Comparison of ENCODE assay signal across 15 mouse cellular contexts in the genomic region with DNA sequence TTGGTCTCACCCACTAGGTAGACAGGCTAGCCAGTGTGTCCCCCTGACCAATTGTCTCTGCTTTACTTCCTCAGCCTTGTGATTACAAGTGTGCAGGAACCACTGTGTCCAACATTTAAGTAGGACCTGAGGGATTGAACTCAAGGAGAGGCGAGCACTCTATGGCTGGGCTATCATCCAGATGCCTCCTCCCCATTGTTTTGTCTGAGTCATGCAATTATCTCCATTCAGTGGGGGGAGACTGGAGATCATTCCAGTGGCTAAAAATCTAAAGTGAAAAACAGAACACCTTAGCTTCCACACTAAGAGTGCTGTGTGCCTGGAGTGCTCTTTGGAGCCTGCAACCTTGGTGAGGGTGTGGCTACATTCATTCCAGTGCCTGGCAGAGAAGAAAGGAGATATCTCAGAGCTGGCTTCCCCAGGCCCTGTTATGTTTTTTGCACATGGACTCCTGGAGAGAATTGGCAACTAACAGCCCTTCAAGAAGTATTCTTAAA.
DNase-seq lines count a peak whose midpoint lies in the region; ATAC-seq and TF ChIP-seq lines count a peak whose summit lies in the region.
"Had no signal": no experiment of that assay in that cellular context is flagged by ENCODE, and none has a peak within 500 bp of the region (broad histone marks: within the 10 kb centered on the region; RNA-seq: fewer than 3 reads in every experiment).

No protein-coding gene starts in this region.

- no peak for DNase-seq in forebrain, embryonic 11.5 days (ENCODE audit: low spot score)
- DNase-seq in ES-CJ7 (ENCODE audit: low read depth, low spot score) (peak; percentile 4), R1 (ENCODE audit: low read depth, low spot score) (peak; percentile 13)
- no peak for DNase-seq in hindbrain, postnatal 0 days (ENCODE audit: low spot score)
- DNase-seq in embryo, embryonic 10 days (ENCODE audit: low spot score): no peak
- DNase-seq: adrenal gland, adult 8-10 months; gastrocnemius, postnatal 10 days; heart, postnatal 4 days; kidney, adult 18-20 months; lung, postnatal 36 days had no signal

- no peak; the same call in 1 of the 2 replicates for ATAC-seq in forebrain, embryonic 13.5 days
- ATAC-seq in forebrain, embryonic 11.5 days (replicated peaks; ENCODE audit: low FRiP score): no peak; the same call in 1 of the 2 replicates
- no peak; the same call in 1 of the 2 replicates for ATAC-seq in hindbrain, postnatal 0 days
- ATAC-seq in CD4-positive, CD25-positive, alpha-beta regulatory T cell, adult 4 months: no peak

- no peak for TF ChIP-seq CTCF in hindbrain, postnatal 0 days (IDR thresholded peaks at IDR 0.05; ENCODE audit: low read depth)

- H3K4me1 ChIP-seq in forebrain, embryonic 13.5 days: peaks cover 17% of the 10 kb centered on the region
- H3K4me1 ChIP-seq in forebrain, embryonic 11.5 days (replicated peaks; ENCODE audit: control insufficient read depth, insufficient read depth, low read length): 0 out of 2 replicates have a peak, but pooled peaks cover 2% of the 10 kb centered on the region
- H3K4me1 ChIP-seq in hindbrain, postnatal 0 days (ENCODE audit: insufficient read depth, low read length): peaks cover 3% of the 10 kb centered on the region
- H3K4me1 ChIP-seq: heart, embryonic 12.5 days; limb, embryonic 12.5 days; liver, embryonic 15.5 days had no signal

- H3K27me3 ChIP-seq in forebrain, embryonic 13.5 days: peaks cover 13% of the 10 kb centered on the region; the same call in 1 of the 2 replicates
- H3K27me3 ChIP-seq in forebrain, embryonic 11.5 days (ENCODE audit: control insufficient read depth, insufficient read depth, low read length): no peaks in the 10 kb centered on the region
- no peaks in the 10 kb centered on the region for H3K27me3 ChIP-seq in hindbrain, postnatal 0 days (ENCODE audit: insufficient read depth, low read length)
- H3K27me3 ChIP-seq: heart, embryonic 12.5 days; limb, embryonic 12.5 days; liver, embryonic 15.5 days had no signal

- no peak overlapping the region for H3K9ac ChIP-seq in forebrain, embryonic 13.5 days
- no peak overlapping the region for H3K9ac ChIP-seq in forebrain, embryonic 11.5 days (ENCODE audit: low read length)
- H3K9ac ChIP-seq in hindbrain, postnatal 0 days (replicated peaks; ENCODE audit: low read length): no peak overlapping the region
- H3K9ac ChIP-seq: heart, embryonic 12.5 days; limb, embryonic 12.5 days; liver, embryonic 15.5 days had no signal

- no peak overlapping the region for H3K4me3 ChIP-seq in forebrain, embryonic 13.5 days
- H3K4me3 ChIP-seq in forebrain, embryonic 11.5 days (ENCODE audit: low read depth, low read length): no peak overlapping the region
- H3K4me3 ChIP-seq in hindbrain, postnatal 0 days (ENCODE audit: low read length): no peak overlapping the region
- H3K4me3 ChIP-seq: heart, embryonic 12.5 days; limb, embryonic 12.5 days; liver, embryonic 15.5 days had no signal

- no peaks in the 10 kb centered on the region for H3K9me3 ChIP-seq in forebrain, embryonic 13.5 days (replicated peaks)
- H3K9me3 ChIP-seq in forebrain, embryonic 11.5 days (ENCODE audit: control insufficient read depth, low read length): no peaks in the 10 kb centered on the region
- H3K9me3 ChIP-seq in hindbrain, postnatal 0 days (ENCODE audit: low read length): no peaks in the 10 kb centered on the region
- H3K9me3 ChIP-seq: heart, embryonic 12.5 days; limb, embryonic 12.5 days; liver, embryonic 15.5 days had no signal

- no peaks in the 10 kb centered on the region for H3K36me3 ChIP-seq in forebrain, embryonic 13.5 days (ENCODE audit: poor library complexity, severe bottlenecking)
- H3K36me3 ChIP-seq in forebrain, embryonic 11.5 days (ENCODE audit: control insufficient read depth, insufficient read depth, low read length): no peaks in the 10 kb centered on the region
- H3K36me3 ChIP-seq in hindbrain, postnatal 0 days (ENCODE audit: insufficient read depth, low read length): no peaks in the 10 kb centered on the region
- H3K36me3 ChIP-seq: heart, embryonic 12.5 days; limb, embryonic 12.5 days; liver, embryonic 15.5 days had no signal

- H3K27ac ChIP-seq in forebrain, embryonic 13.5 days: peak overlapping the region; percentile 74
- H3K27ac ChIP-seq in forebrain, embryonic 11.5 days (ENCODE audit: low read depth, low read length): no peak overlapping the region
- peak overlapping the region; percentile 42; the same call in 1 of the 2 replicates for H3K27ac ChIP-seq in hindbrain, postnatal 0 days
- H3K27ac ChIP-seq: limb, embryonic 12.5 days; liver, embryonic 15.5 days had no signal

- 33% methylated on average over 1 of the region's 1 CpGs for whole genome bisulfite sequencing in forebrain, embryonic 13.5 days
- WGBS in forebrain, embryonic 11.5 days: 43% methylated on average over 1 of the region's 1 CpGs
- WGBS in hindbrain, postnatal 0 days: 28% methylated on average over 1 of the region's 1 CpGs

- H3K4me2 ChIP-seq in forebrain, embryonic 13.5 days: no peak overlapping the region
- H3K4me2 ChIP-seq in forebrain, embryonic 11.5 days (ENCODE audit: low read depth, low read length, severe bottlenecking): no peak overlapping the region
- H3K4me2 ChIP-seq in hindbrain, postnatal 0 days (ENCODE audit: low read depth, low read length): no peak overlapping the region
- H3K4me2 ChIP-seq: heart, embryonic 12.5 days; limb, embryonic 12.5 days; liver, embryonic 15.5 days had no signal

Comparison
In these comparisons a context has a peak if more than half of its experiments do, and no peak if none do; other contexts are left out.
1. DNase-seq: peak in ES-CJ7 (single experiment) and R1 (single experiment); none in forebrain, embryonic 11.5 days (single experiment), hindbrain, postnatal 0 days (single experiment) and embryo, embryonic 10 days (single experiment).